Mouse (Mus musculus): ENCODE data around the gene Il22ra2. TPM values are rescaled to one million over a fixed set of nuclear protein-coding genes. Genes with fewer than 3 reads are reported as not detected.
A peak's percentile ranks its signal among the peaks of the same experiment; 100 is the strongest.
"Not testable (repeated sequence)": the region's sequence is repeated elsewhere in the genome, so short reads cannot be mapped to it uniquely, and the experiment has no call there.

The Il22ra2 gene
- polyA plus RNA-seq, 1 experiment from 2014 or later = not detected

- no peaks in the 10 kb centered on the region; the same call in 1 of the 2 replicates for H3K4me1 ChIP-seq (ENCODE audit: insufficient read depth)
- WGBS = 58% methylated on average over 6 of the region's 6 CpGs
- peaks cover 45% of the 10 kb centered on the region for H3K36me3 ChIP-seq (ENCODE audit: insufficient read depth)
- no peaks in the 10 kb centered on the region for H3K27me3 ChIP-seq (ENCODE audit: insufficient read depth, low read length)
- no peak for TF ChIP-seq CTCF (IDR thresholded peaks at IDR 0.05; ENCODE audit: low read depth)
- H3K9ac ChIP-seq = no peak overlapping the region
- peak; percentile 21 for DNase-seq
- peak overlapping the region; percentile 37; the same call in 1 of the 2 replicates for H3K27ac ChIP-seq (ENCODE audit: low read depth)
- H3K9me3 ChIP-seq (ENCODE audit: low read depth, low read length) = 0 out of 2 replicates have a peak, but pooled peaks cover 3% of the 10 kb centered on the region
- H3K4me2 ChIP-seq = no peak overlapping the region
- peak; percentile 52; the same call in 1 of the 2 replicates for ATAC-seq (ENCODE audit: insufficient read depth)
- no peak overlapping the region for H3K4me3 ChIP-seq (ENCODE audit: low read depth, low read length)
Measured at GRCm38 (mm10) chr10:19599331-19600092, 22.3 kb upstream of the Il22ra2 start.

GRCm38 (mm10) chr10:19600093-19600420 is 21.7 kb upstream of the Il22ra2 start:
- WGBS = 72% methylated on average over 3 of the region's 3 CpGs
- ATAC-seq (ENCODE audit: insufficient read depth) = no peak

DNA sequence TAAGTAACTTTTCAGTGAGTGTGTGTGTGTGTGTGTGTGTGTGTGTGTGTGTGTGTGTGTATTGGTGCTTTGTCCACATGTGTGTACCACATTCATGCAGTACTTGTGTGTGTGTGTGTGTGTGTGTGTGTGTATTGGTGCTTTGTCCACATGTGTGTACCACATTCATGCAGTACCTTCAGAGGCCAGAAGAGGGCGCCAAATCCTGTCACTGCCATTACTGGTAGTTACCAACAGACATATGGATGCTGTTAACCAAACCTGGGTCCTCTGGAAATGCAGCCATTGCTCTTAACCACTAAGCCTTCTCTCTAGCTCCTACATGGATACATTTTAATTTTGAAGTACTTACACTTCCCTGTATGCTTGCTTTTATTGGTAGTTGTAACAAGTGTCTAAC is 20.3 kb upstream of the Il22ra2 start:
- peak; percentile 66 for TF ChIP-seq CTCF (IDR thresholded peaks at IDR 0.05; ENCODE audit: low read depth)
- DNase-seq = peak; percentile 36
- ATAC-seq (ENCODE audit: insufficient read depth); H3K9me3 ChIP-seq (ENCODE audit: low read depth, low read length); H3K27ac ChIP-seq (ENCODE audit: low read depth); H3K4me3 ChIP-seq (ENCODE audit: low read depth, low read length); H3K27me3 ChIP-seq (ENCODE audit: insufficient read depth, low read length); H3K4me2 ChIP-seq; H3K4me1 ChIP-seq (ENCODE audit: insufficient read depth); H3K9ac ChIP-seq: not testable (repeated sequence)
- WGBS = 27% methylated on average over 1 of the region's 1 CpGs
- peaks cover 64% of the 10 kb centered on the region for H3K36me3 ChIP-seq (ENCODE audit: insufficient read depth)

More at GRCm38 (mm10) chr10:19600093-19600420, 21.7 kb upstream of the Il22ra2 start:
- Histone ChIP-seq H3K36me3 (ENCODE audit: insufficient read depth) (peaks cover 50% of the 10 kb centered on the region), H3K4me1 (ENCODE audit: insufficient read depth) (no peaks in the 10 kb centered on the region; the same call in 1 of the 2 replicates), H3K27ac (ENCODE audit: low read depth) (no peak overlapping the region; the same call in 1 of the 2 replicates), H3K4me2 (no peak overlapping the region), H3K27me3 (ENCODE audit: insufficient read depth, low read length) (no peaks in the 10 kb centered on the region), H3K9ac (no peak overlapping the region), H3K9me3 (ENCODE audit: low read depth, low read length) (0 out of 2 replicates have a peak, but pooled peaks cover 3% of the 10 kb centered on the region), H3K4me3 (ENCODE audit: low read depth, low read length) (no peak overlapping the region)
- peak; percentile 59 for DNase-seq
- TF ChIP-seq CTCF (IDR thresholded peaks at IDR 0.05; ENCODE audit: low read depth) = no peak

GRCm38 (mm10) chr10:19603231-19603630 is 18.6 kb upstream of the Il22ra2 start:
- Histone ChIP-seq H3K27ac (ENCODE audit: low read depth) (no peak overlapping the region), H3K9ac (no peak overlapping the region), H3K4me2 (no peak overlapping the region), H3K4me1 (ENCODE audit: insufficient read depth) (no peaks in the 10 kb centered on the region; the same call in 1 of the 2 replicates), H3K27me3 (ENCODE audit: insufficient read depth, low read length) (no peaks in the 10 kb centered on the region), H3K9me3 (ENCODE audit: low read depth, low read length) (0 out of 2 replicates have a peak, but pooled peaks cover 3% of the 10 kb centered on the region), H3K4me3 (ENCODE audit: low read depth, low read length) (no peak overlapping the region), H3K36me3 (ENCODE audit: insufficient read depth) (peaks cover 79% of the 10 kb centered on the region)
- ATAC-seq (ENCODE audit: insufficient read depth) = no peak
- WGBS = 85% methylated on average over 6 of the region's 6 CpGs
- TF ChIP-seq CTCF (IDR thresholded peaks at IDR 0.05; ENCODE audit: low read depth) = no peak
- no peak for DNase-seq

DNA sequence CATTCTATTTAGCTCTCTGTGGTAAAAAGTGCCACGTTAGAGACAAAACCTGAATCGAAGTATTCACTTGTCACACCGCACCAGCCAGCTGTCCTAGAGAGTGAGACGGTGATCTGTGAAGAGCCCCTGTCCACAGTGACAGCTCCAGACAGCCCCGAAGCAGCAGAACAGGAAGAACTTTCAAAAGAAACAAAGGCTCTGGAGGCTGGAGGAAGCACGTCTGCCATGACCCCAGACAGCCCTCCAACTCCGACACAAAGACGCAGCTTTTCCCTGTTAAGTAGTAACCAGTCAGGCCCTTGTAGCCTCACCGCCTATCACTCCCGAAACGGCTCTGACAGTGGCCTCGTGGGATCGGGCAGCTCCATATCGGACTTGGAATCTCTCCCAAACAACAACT is 12.7 kb upstream of the Il22ra2 start:
- H3K9me3 ChIP-seq (ENCODE audit: low read depth, low read length) = no peaks in the 10 kb centered on the region
- no peak overlapping the region for H3K4me2 ChIP-seq
- DNase-seq = peak; percentile 29
- H3K4me3 ChIP-seq (ENCODE audit: low read depth, low read length) = no peak overlapping the region
- H3K36me3 ChIP-seq (ENCODE audit: insufficient read depth) = peaks cover 60% of the 10 kb centered on the region
- H3K27ac ChIP-seq (ENCODE audit: low read depth) = no peak overlapping the region
- H3K27me3 ChIP-seq (ENCODE audit: insufficient read depth, low read length) = no peaks in the 10 kb centered on the region
- no peak overlapping the region for H3K9ac ChIP-seq
- H3K4me1 ChIP-seq (ENCODE audit: insufficient read depth) = no peaks in the 10 kb centered on the region
- ATAC-seq (ENCODE audit: insufficient read depth) = no peak
- 44% methylated on average over 14 of the region's 14 CpGs for WGBS
- TF ChIP-seq CTCF (IDR thresholded peaks at IDR 0.05; ENCODE audit: low read depth) = no peak

GRCm38 (mm10) chr10:19611616-19612015 is 10.2 kb upstream of the Il22ra2 start:
- no peak for TF ChIP-seq CTCF (IDR thresholded peaks at IDR 0.05; ENCODE audit: low read depth)
- no peak for ATAC-seq (ENCODE audit: insufficient read depth)
- H3K9me3 ChIP-seq (ENCODE audit: low read depth, low read length) = no peaks in the 10 kb centered on the region
- DNase-seq = no peak
- WGBS = 36% methylated on average over 2 of the region's 2 CpGs
- no peak overlapping the region for H3K27ac ChIP-seq (ENCODE audit: low read depth)
- peaks cover 36% of the 10 kb centered on the region for H3K36me3 ChIP-seq (ENCODE audit: insufficient read depth)
- H3K27me3 ChIP-seq (ENCODE audit: insufficient read depth, low read length) = no peaks in the 10 kb centered on the region
- H3K4me1 ChIP-seq (ENCODE audit: insufficient read depth) = no peaks in the 10 kb centered on the region
- no peak overlapping the region for H3K4me2 ChIP-seq
- no peak overlapping the region for H3K9ac ChIP-seq
- H3K4me3 ChIP-seq (ENCODE audit: low read depth, low read length) = no peak overlapping the region

DNA sequence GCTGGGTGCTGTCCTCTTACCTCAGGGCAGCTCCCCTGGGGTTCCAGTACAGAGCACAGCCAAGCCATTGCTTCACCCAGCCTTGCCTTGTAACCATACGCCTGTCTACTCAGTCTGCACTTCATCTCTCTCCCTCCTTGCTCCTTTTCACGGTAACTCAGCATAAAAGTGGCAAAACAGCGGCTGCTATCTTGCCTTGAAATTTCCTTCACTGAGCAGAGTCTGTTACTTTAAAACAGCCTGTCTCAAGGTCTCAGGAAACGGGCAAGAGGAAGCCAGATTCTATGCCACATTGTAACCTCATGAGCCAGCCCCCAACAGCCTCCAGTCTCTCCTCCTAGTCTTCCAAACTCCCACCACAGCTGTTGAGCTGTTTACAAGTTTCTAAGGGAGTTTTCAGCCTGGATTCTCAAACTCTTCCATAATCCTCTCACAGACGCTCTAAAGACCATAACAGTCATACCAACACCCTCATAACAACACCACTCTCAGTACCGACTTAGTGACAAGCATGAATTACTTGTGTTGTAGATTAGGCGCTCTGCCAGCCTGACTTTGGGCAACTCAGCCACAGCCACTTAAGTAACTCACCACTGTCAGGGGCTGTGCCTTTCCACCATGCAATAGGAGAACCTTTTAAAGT is 8.6 kb upstream of the Il22ra2 start:
- Histone ChIP-seq H3K4me2 (no peak overlapping the region), H3K9me3 (ENCODE audit: low read depth, low read length) (no peaks in the 10 kb centered on the region), H3K27me3 (ENCODE audit: insufficient read depth, low read length) (no peaks in the 10 kb centered on the region), H3K9ac (no peak overlapping the region), H3K4me1 (ENCODE audit: insufficient read depth) (no peaks in the 10 kb centered on the region), H3K36me3 (ENCODE audit: insufficient read depth) (peaks cover 20% of the 10 kb centered on the region), H3K4me3 (ENCODE audit: low read depth, low read length) (no peak overlapping the region), H3K27ac (ENCODE audit: low read depth) (peak overlapping the region; percentile 48)
- WGBS = 26% methylated on average over 7 of the region's 7 CpGs
- peak; percentile 70; the same call in 1 of the 2 replicates for ATAC-seq (ENCODE audit: insufficient read depth)
- peak; percentile 68 for DNase-seq
- no peak for TF ChIP-seq CTCF (IDR thresholded peaks at IDR 0.05; ENCODE audit: low read depth)

All from lung, embryonic 14.5 days (tissue).